Mouse (Mus musculus) hindbrain, embryonic 16.5 days (tissue): ENCODE measurements at regions not wholly inside any gene's neighbourhood (a gene's known extent, or its start where the extent isn't known, plus 50 kb on each side); places are given as distances from the start of the nearest gene placed in this dataset.

Source experiments
- ATAC-seq: fragments of 200-750 bp; cut with Nextera tagmentation; 2 replicates; pipeline ENCODE4 v1.8.0; 2017; ENCODE audit warnings: moderate TSS enrichment, moderate library complexity
- H3K27ac ChIP-seq: fragments of 300-500 bp; sonication (generic); 2 replicates; pipeline ENCODE4 v1.5.1; 2014; ENCODE audit warnings: low read depth, mild to moderate bottlenecking, control low read depth, low read length, moderate library complexity
- H3K27me3 ChIP-seq: fragments of 300-500 bp; sonication (generic); replicated peaks from 2 replicates; pipeline ENCODE4 v1.6.1; 2014; ENCODE audit warnings: low read length; ENCODE audit not compliant: control insufficient read depth, insufficient read depth
- H3K36me3 ChIP-seq: fragments of 300-500 bp; sonication (generic); 2 replicates; pipeline ENCODE4 v1.6.1; 2014; ENCODE audit warnings: mild to moderate bottlenecking, low read length, moderate library complexity, mixed read lengths; ENCODE audit not compliant: control insufficient read depth, insufficient read depth
- H3K4me1 ChIP-seq: fragments of 300-500 bp; sonication (generic); 2 replicates; pipeline ENCODE4 v1.6.1; 2014; ENCODE audit warnings: low read depth, low read length; ENCODE audit not compliant: control insufficient read depth, insufficient read depth
- H3K4me2 ChIP-seq: fragments of 300-500 bp; sonication (generic); 2 replicates; pipeline ENCODE4 v1.6.1; 2014; ENCODE audit warnings: mild to moderate bottlenecking, low read length, control low read depth, moderate library complexity
- H3K4me3 ChIP-seq: fragments of 300-500 bp; sonication (generic); 2 replicates; pipeline ENCODE4 v1.5.1; 2014; ENCODE audit warnings: mild to moderate bottlenecking, low read length, control low read depth, moderate library complexity
- H3K9ac ChIP-seq: fragments of 300-500 bp; sonication (generic); 2 replicates; pipeline ENCODE4 v1.6.1; 2014; ENCODE audit warnings: low read depth, mild to moderate bottlenecking, control low read depth, low read length, moderate library complexity
- H3K9me3 ChIP-seq: fragments of 300-500 bp; sonication (generic); 2 replicates; pipeline ENCODE4 v1.6.1; 2014; ENCODE audit warnings: mild to moderate bottlenecking, low read length, moderate library complexity; ENCODE audit not compliant: control insufficient read depth
- WGBS: fragments of 180-500 bp; shearing (Covaris S2); extraction: QIAGEN DNeasy Blood & Tissue Kit; methylation state at CpG from one replicate; pipeline ENCODE4 v1.1.7; 2014; 5-methylcytosine and 5-hydroxymethylcytosine counted together

DNA sequence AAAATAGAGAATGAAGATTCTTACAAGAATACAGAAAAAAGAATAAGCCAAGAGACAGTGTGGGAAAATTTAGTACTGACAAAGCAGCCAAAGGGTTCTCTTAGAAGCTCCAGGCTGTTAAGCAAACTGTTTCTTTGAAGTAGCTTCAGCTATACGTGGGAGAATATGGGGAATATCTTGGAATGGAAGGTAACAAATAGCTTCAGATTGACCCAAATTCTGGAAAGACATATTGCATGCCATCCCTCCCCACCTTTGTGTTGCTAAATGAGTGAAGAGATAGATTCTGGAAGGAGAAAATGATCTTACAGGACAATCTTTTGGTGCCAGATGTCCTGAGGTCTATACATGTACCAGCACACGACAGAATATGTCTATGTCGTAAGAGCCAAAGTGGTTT lies 591.9 kb upstream of the Cdh6 start:
- Histone ChIP-seq H3K9me3 (no peaks in the 10 kb centered on the region), H3K27me3 (no peaks in the 10 kb centered on the region), H3K9ac (no peak overlapping the region), H3K27ac (no peak overlapping the region), H3K4me1 (no peaks in the 10 kb centered on the region), H3K4me3 (no peak overlapping the region), H3K4me2 (no peak overlapping the region), H3K36me3 (no peaks in the 10 kb centered on the region)
- ATAC-seq: no peak
- 81% methylated on average over 3 of the region's 3 CpGs for WGBS

DNA sequence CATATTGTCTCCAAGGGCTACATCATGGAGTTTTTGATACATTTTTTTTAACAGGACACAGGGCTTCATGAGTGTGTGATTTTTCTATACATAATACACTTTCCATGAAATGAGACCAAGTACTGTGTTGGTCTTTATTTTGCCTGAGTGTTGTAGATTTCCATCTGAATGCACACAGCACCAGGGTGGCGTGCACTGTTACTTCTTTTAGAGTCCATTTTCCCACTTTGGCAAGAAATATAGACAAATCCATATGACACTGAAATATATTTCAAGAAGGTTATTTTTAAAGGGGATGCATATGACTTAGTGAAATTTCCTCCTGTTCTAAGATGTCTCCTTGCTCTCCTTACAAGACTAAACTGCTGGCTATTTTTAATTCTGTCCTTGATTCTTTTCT lies 591.1 kb upstream of the Cdh6 start:
- Histone ChIP-seq H3K4me2 (no peak overlapping the region), H3K36me3 (no peaks in the 10 kb centered on the region), H3K27me3 (no peaks in the 10 kb centered on the region), H3K27ac (no peak overlapping the region), H3K9ac (no peak overlapping the region), H3K4me3 (no peak overlapping the region), H3K4me1 (no peaks in the 10 kb centered on the region), H3K9me3 (no peaks in the 10 kb centered on the region)
- 86% methylated on average over 1 of the region's 1 CpGs for WGBS
- ATAC-seq: no peak

DNA sequence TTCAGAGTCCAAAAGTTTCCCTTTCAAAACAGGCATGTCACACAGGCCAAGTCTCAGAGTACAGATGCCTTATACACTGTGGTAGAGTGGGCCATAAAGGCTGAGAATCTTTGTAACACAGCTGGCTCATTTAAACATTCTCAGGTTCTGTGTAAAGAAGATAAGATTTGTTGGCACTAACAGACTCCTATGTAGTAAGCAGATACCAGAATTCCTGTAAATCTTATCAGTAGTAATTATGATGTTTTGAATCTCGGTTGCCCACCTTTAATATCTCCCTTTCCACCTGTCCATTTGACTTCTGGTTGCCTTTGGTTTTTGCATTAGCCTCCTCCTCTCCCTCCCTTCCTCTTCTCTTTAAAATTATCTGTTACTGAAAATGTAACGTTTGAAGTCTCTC lies 573.1 kb upstream of the Cdh6 start:
- no peak for ATAC-seq
- Histone ChIP-seq H3K36me3 (no peaks in the 10 kb centered on the region), H3K9ac (no peak overlapping the region), H3K4me2 (no peak overlapping the region), H3K4me1 (no peaks in the 10 kb centered on the region), H3K27me3 (no peaks in the 10 kb centered on the region), H3K4me3 (no peak overlapping the region), H3K9me3 (no peaks in the 10 kb centered on the region), H3K27ac (no peak overlapping the region)
- 85% methylated on average over 2 of the region's 2 CpGs for WGBS

DNA sequence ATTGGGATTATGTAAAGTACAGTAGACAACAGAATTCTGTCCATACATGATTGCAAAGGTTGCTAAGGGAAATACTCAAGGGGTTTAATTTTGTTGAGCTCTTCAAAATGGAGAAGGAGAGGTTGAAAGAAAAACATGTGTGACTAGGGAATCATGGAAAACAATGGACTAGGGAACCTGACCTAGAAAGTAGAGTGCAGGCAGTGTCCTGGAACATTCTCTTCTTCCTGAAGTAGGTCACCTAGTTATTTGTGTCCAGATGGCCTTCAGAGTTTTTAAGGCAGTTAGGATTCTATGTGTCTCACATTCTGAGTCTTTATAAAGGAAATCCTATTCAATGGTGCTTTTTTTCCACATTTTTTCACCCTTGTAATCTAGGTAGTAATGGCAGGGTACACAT lies 532.8 kb upstream of the Cdh6 start:
- no peaks in the 10 kb centered on the region for H3K9me3 ChIP-seq
- H3K27ac ChIP-seq: no peak overlapping the region
- no peaks in the 10 kb centered on the region for H3K36me3 ChIP-seq
- no peaks in the 10 kb centered on the region for H3K4me1 ChIP-seq
- H3K27me3 ChIP-seq: no peaks in the 10 kb centered on the region
- no peak overlapping the region for H3K9ac ChIP-seq
- H3K4me2 ChIP-seq: no peak overlapping the region
- H3K4me3 ChIP-seq: no peak overlapping the region
- no peak for ATAC-seq

DNA sequence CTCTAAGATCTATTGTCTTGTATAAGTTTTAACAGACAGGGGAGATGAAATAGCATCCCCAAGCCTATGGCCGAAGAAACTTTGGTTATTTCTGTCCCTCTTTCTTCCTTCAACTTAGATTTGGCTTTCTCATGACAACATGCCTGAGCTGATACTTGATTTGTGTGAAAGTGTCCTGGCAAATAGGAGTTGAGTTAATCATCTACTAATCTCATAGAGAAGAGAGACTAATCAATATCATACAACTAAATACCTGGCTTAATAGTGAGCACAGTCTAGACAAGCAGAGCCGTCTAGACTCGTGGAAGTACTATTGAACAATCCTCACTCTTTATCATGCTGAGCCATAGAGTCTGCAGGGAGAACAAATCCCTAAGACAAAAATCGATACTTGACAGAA lies 531.7 kb upstream of the Cdh6 start:
- no peak for ATAC-seq
- 94% methylated on average over 4 of the region's 4 CpGs for WGBS
- Histone ChIP-seq H3K9me3 (no peaks in the 10 kb centered on the region), H3K4me1 (no peaks in the 10 kb centered on the region), H3K27ac (no peak overlapping the region), H3K4me2 (no peak overlapping the region), H3K9ac (no peak overlapping the region), H3K36me3 (no peaks in the 10 kb centered on the region), H3K27me3 (no peaks in the 10 kb centered on the region), H3K4me3 (no peak overlapping the region)

DNA sequence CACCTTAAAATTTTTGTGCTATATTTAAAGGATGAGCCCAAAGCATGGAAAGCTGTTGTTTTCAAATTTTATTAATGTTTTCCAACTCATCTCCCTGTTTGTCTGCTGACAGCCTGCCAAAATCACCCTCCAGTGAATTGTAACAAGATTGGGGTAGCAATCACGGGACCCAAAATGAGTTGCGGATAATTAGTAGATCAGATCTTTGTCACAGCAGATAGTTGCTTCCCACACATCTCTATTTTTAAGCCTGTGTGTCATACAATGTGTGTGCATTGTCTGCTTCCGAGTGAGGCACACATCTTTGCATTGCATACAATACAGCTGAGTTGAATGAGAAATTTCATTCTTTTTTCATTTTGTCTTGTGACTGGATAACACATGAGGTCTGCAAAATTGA lies 494.7 kb upstream of the Cdh6 start:
- Histone ChIP-seq H3K27ac (no peak overlapping the region), H3K27me3 (no peaks in the 10 kb centered on the region), H3K4me3 (no peak overlapping the region), H3K36me3 (no peaks in the 10 kb centered on the region), H3K9me3 (no peaks in the 10 kb centered on the region), H3K4me1 (no peaks in the 10 kb centered on the region), H3K9ac (no peak overlapping the region), H3K4me2 (no peak overlapping the region)
- ATAC-seq: no peak
- WGBS: 47% methylated on average over 3 of the region's 3 CpGs

DNA sequence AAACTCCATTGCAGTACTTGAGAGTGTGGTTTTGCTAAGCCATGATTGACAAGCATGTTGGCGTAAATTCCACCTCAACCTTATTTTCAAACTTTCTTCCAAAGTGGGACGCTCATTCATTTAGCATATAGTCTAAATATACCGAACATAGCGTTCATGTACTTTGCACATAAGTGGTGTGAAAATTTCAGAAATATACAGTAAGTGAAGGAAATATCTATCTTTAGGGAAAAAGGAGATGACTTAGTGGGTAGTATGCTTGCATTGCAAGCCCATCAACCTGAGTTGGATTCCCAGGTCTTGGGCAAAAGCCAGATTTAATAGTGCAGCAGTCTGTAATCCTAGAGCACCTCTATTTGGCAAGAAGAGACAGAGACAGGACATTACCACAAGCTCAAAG lies 493.8 kb upstream of the Cdh6 start:
- H3K27ac ChIP-seq: no peak overlapping the region
- WGBS: 96% methylated on average over 4 of the region's 4 CpGs
- H3K4me2 ChIP-seq: no peak overlapping the region
- no peaks in the 10 kb centered on the region for H3K27me3 ChIP-seq
- no peaks in the 10 kb centered on the region for H3K9me3 ChIP-seq
- no peaks in the 10 kb centered on the region for H3K4me1 ChIP-seq
- no peak for ATAC-seq
- H3K4me3 ChIP-seq: no peak overlapping the region
- no peaks in the 10 kb centered on the region for H3K36me3 ChIP-seq
- H3K9ac ChIP-seq: no peak overlapping the region

DNA sequence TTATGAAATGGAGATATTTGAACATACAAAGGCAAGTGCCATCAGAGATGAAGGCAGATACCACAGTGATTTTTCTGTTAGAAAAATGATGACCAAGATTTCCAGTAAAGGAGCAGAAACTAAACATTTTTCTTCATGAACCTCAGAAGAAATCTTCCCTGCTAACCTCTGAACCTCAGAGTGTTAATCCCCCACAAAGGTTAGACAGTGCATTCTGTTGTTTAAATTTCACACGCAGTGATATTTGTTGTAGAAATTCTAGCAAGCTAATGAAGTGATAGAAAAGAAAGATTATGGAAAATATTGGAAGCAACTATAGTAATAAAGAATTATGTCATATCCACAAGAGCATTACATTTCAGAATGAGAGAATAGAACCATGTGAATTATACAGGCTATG lies 488.8 kb upstream of the Cdh6 start:
- H3K4me1 ChIP-seq: no peaks in the 10 kb centered on the region
- no peaks in the 10 kb centered on the region for H3K27me3 ChIP-seq
- H3K27ac ChIP-seq: no peak overlapping the region
- H3K9ac ChIP-seq: no peak overlapping the region
- H3K36me3 ChIP-seq: no peaks in the 10 kb centered on the region
- H3K4me2 ChIP-seq: no peak overlapping the region
- 76% methylated on average over 1 of the region's 1 CpGs for WGBS
- no peak overlapping the region for H3K4me3 ChIP-seq
- no peaks in the 10 kb centered on the region for H3K9me3 ChIP-seq
- ATAC-seq: no peak

DNA sequence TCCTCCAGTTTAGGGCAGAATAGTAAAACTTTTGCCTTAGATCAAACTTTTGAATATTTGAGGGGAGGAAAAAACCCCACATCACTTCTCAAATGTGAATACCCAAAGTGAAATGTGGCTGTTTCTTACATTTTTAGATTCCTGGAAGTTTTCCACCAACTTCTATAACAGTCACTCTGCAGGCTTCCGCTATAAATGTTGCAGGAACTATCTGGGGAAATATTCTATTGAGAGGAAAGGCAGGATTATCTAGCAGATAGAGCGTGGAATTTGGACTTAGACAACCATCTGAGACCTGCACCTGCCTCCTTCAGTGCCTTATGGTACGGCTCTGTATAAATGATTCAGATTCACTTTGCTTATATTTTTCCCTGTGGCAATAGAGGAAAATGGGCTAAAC lies 481.6 kb upstream of the Cdh6 start:
- WGBS: 79% methylated on average over 3 of the region's 3 CpGs
- Histone ChIP-seq H3K9me3 (no peaks in the 10 kb centered on the region), H3K9ac (no peak overlapping the region), H3K4me1 (no peaks in the 10 kb centered on the region), H3K36me3 (no peaks in the 10 kb centered on the region), H3K27ac (no peak overlapping the region), H3K4me3 (no peak overlapping the region), H3K4me2 (no peak overlapping the region), H3K27me3 (no peaks in the 10 kb centered on the region)
- no peak for ATAC-seq

DNA sequence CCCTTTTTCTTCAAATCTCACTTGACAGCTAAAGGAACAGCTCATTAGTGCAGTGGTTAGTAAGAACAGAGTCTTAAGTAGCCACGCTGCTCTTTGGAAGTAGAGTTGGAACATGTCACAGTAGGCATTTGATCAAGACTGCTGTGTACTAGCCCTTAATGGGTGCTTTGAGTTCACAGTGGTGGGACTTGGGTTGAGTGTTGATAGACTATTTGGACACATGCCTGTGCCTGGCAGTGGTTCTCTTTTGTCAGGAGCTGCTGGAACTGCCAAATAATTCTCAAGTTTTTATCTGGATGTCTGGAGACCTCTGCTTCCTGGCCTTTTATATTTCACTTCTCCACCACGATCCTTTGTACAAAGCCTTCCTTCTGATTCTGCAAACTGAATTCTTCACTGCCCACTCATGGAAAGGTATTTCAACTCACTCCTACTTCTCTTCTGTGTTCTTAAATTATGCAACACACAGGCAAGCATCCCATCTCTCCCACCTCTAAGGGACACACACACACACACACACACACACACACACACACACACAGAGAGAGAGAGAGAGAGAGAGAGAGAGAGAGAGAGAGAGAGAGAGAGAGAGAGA lies 462.0 kb upstream of the Cdh6 start:
- Histone ChIP-seq H3K9ac (no peak overlapping the region), H3K4me3 (no peak overlapping the region), H3K36me3 (no peaks in the 10 kb centered on the region), H3K4me2 (no peak overlapping the region), H3K4me1 (no peaks in the 10 kb centered on the region), H3K27me3 (no peaks in the 10 kb centered on the region), H3K27ac (no peak overlapping the region), H3K9me3 (no peaks in the 10 kb centered on the region)
- ATAC-seq: peak; percentile 56; the same call in 1 of the 2 replicates
- 62% methylated on average over 2 of the region's 2 CpGs for WGBS
